Mouse (Mus musculus) testis, adult 2 months (tissue): ENCODE measurements around the gene App.

ENCODE experiments used
- CTCF ChIP-seq: fragments of 200-500 bp; IDR thresholded peaks from 2 replicates; pipeline ENCODE4 v1.5.1; 2012; ENCODE audit warnings: low read depth, mild to moderate bottlenecking, inconsistent platforms, low read length, moderate library complexity; ENCODE audit not compliant: control insufficient read depth, insufficient read depth, insufficient replicate concordance
- POLR2A ChIP-seq: fragments of 200-500 bp; IDR thresholded peaks from 2 replicates; pipeline ENCODE4 v1.6.1; 2012; ENCODE audit warnings: low read depth, mild to moderate bottlenecking, inconsistent platforms, low read length, moderate library complexity; ENCODE audit not compliant: control insufficient read depth

- no peak for TF ChIP-seq CTCF
- TF ChIP-seq POLR2A, result no peak
These were observed 185.8 kb downstream of the App start for GRCm38 (mm10) chr16:84987724-84988287.
